Mouse (Mus musculus) regulatory T cell (primary cell): Measurements from ENCODE around the gene Mast3.

Source experiments
- in situ Hi-C: fragments of 300-600 bp; cut with MboI, MseI; formaldehyde crosslinking; loops from one replicate; pipeline ENCODE4 v1.15.1; 2025; ENCODE audit warnings: high pct_unique_total_duplicates

Mast3 gene

DNA sequence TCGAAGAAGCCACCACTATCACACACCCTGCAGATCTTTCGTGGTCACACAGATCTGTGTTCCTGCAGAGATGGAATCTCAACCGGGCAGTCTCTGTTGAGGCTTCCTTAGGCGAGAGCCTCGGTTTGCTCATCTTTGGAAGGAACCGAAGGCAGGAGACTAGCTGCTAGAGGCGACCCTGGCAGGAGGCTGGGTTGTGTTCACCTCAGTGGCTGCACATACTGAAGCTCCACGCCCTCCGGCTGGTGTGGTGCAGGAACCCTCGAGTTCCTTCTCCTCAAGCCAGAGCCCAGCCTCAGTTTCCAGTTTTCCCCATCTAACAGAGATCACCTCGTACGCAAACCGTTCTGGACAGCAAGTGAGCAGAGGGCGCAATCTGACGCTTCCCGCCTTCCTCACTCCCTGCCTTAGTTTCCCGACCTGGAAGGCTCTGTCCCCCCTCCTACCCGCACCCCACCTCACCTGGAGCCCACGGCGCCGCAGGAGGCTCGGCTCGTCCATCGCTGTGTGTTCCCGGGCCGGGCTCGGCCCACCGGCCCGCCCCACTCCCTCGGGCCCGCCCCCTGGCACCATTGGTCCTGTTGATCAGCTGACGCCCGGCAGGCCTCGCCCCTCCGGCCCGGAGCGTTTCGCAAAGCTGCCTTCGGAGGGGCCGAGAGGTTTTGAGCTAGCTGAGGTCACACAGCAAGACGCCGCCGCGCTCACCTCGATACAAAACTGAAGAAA, at the start of gene Mast3:
Gene Mast3 (minus strand): TSS at position 574 of the 726 bp plus-strand sequence.
- in situ Hi-C loops, result no loop called here

DNA sequence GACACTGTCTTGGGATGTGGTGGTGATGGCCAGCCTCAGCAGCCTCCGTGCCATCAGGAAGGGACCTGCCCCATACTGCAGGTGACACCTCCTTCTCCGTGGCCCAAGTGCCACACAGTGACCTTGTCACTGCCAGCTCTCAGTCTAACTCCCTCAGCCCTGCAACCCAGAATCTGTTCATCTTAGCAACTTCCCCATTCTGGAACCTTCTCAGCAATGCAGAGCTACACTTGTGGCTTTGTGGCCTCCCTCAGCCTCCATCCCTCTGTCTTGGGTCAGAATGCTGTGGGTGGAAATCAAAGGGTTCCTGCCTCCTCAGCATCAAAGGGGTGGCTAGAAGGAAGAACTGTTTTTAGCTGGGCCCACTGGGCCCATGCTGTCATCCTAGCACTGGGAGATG, 49.0 kb upstream of the Mast3 start:
- in situ Hi-C loops, result no loop called here

DNA sequence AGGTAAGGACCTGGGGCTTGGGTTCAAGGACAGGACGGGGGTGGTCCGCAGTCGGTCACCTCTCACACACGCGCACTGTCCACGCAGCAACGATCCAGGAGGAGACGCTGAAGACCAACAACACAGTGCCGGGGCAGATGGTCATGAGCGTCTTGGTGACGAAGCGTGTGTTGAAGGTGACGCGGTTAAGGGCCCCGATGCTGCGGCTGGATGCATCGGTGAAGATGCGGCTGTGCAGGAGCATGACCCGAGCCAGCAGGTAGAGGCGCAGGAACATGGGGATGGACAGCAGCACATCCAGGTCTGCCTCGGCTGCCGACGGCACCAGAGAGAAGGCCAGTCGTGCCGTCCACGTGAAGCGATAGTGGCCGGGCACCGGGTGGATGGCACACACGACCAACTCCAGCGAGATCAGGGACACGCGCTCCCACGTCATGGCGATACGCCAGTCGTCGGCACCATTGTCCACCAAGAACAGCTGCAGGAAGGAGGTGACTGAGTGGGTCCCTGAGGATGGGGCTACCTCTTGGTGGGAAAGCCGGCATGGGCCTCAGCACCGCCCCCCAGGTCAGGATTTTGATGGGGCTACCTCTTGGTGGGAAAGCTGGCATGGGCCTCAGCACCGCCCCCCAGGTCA, 47.9 kb upstream of the Mast3 start:
- in situ Hi-C loops, result no loop called here

DNA sequence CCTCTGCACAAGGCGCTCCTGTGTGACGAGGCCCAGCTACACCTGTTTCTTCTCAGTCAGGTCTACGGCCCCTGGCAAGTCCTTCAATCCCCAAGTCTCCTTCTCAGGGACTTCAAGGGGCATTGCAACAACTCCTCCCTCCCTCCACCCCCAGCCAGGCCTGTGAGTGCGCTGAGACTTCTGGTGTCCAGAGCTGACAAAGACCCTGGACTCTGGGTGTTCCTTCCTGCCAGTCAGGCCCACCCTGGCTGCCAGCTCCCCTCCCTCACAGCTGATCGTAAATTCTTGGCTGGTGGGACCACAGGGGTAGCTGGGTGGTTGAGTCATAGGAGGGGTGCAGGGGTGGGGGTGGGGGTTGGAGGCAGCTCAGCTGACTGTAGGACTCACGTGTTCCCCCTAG, 47.0 kb upstream of the Mast3 start:
- in situ Hi-C loops, result no loop called here

DNA sequence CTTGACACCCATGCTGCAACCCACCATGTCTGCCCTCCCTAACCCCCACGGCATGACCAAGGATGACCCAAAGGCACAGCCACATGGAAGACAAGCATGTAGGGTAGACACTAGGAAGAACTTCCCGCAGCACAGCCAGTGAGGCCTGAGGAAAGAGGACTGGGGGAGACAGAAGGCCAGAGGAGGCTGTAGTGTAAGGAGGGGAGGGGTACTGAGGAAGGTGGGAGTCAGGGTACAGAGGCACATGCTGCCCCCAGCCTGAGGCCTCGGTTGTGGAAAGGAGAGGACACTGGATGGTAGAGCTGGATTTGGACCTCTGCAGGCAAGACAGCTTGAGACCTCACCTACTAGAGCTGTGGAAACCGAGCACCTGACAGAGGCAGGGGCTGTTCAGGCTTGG, 46.1 kb upstream of the Mast3 start:
- in situ Hi-C loops, result no loop called here

DNA sequence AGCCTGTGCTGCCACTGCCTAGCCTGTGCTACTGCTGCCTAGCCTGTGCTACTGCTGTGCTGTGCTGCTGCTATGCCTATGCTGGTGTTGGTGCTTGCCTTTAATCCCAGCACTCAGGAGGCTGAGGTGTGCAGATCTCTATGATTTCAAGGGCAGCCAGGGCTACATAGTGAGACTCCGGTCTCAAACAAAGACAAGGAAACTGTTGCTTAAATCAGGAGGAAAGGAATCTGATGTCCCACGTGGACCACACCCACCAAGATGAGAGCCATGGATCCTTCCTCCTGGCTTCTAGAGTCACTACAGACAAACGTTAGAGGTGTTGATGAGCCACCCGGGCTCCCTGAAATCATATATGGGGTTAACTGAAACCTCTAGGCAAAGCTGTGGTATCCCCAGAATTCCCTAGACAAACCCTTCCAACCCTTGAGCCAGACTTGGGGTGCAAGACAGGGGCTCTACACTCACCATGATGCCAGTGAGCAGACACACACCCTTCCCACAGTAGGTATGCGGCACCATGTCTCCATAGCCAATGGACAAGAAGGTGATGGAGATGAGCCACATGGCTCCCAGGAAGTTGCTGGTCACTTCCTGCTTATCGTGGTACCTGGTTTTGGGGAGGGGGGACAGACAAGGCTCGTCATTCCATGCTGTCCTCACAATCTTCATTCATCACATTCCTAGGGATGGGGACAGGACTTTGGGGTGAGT, 45.4 kb upstream of the Mast3 start:
- in situ Hi-C loops, result no loop called here

DNA sequence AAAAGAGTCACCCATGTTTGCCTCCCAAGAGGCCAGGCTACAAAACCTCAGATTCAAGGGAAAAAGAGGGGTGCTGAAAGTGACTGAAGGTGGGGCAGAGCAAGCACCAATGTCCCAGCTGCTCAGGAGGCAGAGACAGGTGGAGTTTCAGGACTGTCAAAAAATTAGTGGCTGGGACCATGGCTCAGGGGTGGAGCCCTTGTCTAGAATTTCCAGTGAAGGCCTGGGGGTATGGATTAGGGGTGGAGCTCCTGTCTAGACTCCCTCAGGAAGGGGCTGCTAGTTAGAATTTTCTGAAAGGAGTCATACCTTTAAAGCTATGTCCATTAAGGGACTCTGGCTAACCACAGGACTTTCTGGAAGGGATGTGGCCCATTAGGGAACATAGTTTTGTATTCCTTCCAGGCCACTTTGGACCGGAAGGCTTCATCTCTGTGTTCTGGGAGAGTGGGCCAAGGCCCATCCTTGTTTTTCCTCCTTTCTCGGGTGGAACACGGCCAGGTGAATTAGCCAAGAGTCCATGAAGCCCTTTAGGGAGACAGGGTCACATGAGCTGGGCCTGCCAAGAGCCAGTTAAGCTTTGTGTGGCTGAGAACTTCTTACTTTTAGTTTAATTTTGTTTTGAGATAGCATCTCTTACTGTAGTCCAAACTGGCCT, 44.6 kb upstream of the Mast3 start:
- in situ Hi-C loops, result no loop called here

DNA sequence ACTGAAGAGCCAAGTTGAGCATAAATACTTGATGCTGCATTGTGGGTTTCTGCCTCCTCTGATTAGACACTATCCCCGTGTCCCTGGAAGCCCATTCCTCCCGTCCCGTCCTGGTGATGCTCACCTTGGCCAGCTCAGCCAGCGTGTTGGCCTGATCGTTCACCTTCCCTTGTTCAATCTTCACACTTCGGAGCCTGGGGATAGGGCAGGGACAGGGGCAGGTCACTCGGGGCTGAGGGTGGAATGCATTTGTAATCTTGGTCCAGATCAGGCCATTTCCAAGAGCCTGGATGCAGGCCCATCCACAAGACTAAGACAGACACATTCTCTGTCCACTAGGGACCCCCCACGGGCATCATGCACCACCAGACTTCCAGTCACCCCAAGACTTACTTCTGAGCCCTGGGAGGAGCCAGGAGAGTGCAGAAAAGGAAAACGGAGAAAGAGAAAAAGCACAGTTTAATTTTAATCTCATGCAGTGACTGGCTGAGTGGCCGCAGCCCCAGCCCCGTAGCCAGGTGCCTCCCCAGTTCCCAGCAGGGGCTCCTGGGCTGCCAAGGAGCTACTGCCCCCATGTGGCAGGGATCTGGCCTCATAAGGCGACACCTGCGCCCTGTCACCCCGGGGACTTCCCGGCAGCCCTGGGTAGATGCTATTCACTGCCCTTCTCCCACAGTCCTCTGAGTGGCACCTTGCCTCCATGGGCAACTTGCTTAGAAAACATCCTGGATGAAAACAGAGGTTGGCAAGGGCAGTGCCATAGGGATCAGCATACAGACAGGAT, 41.7 kb upstream of the Mast3 start:
- in situ Hi-C loops, result no loop called here

DNA sequence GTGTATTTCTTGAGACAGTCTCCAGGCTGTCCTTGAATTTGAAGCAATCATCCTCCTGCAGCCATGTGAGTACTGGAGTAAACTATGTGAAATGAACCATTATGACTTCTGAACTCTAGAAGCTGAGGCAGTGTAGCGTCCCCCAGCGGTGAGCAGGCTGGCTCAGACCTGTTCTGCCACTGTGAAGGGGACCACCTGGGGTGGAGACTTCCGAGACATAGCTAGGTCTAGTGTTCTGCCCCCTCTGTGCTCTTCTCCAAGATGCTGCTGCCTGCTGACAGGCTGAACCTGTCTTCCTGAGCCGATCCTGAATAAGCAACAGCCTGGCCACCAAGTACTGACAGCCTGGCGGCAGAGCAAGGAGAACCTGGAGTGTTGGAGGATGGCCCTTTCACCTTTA, 40.3 kb upstream of the Mast3 start:
- in situ Hi-C loops, result no loop called here

DNA sequence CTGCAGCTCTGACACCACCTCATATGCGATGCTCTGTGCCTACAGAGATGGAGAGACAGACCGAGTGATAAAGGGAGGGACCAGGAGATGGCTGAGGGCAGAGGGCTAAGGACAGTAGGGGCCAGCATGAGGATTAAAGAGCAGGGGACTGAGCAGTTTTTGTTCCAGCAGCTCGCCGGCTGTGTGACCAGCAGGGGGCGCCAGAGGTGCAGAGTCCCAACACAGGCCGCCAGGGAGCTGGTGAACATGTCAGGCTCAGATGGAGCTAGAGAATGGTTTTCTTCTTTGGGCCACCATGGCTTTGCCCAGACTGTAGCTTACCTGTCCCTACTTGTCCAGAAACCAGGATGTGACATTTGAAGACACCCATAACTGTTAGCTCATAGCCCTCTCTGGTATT, 39.7 kb upstream of the Mast3 start:
- in situ Hi-C loops, result loop anchor here (5.0 kb wide), 1 partner anchor 77 kb away; no protein-coding TSS in a partner anchor

DNA sequence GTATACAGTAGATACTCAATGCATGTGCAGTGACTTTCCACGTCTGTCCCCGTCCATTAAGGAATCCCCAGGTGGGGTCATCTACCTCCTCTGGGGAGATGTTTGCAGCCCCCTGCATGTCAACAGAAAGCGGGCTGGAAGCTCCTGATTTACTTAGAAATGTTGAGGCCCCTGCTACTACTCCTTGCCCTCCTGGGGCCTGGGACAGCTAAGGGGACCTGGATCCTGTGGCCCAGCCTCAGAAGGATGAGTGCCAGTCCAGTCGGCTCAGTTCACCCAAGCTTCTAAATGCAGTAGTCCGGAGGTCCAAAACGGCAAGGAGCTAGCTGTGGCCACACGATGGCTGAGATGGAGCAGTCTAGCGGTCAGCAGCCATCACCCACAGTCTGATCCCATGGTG, 39.1 kb upstream of the Mast3 start:
- in situ Hi-C loops, result loop anchor here (5.0 kb wide), 1 partner anchor 77 kb away; no protein-coding TSS in a partner anchor

DNA sequence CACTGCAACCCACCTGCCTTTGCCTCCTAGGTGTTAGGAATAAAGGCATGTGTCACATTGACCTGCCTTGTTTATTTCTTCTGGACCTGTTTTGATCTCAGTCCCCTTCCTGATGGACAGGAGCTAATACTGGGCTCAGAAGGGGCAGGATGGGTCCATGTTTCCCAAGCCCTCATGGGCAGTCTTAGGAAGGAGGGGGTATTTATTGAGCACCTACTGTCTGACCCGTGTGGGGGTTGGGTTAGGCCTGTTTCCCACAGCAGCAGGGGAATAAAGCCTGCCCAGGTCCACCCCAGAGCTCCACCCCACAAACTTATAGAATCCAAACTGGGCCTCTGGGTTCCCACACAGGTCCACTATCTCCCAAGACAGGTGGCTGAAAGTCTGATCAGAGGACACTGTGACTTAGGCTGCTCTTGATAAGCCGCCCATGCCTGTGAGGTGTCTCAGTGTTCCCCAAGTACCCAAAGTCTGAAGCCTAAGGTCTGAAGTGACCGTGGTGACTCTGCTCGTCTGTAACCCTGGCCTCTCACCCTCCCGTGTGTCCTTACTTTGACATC, 38.4 kb upstream of the Mast3 start:
- in situ Hi-C loops, result loop anchor here (5.0 kb wide), 1 partner anchor 76 kb away; no protein-coding TSS in a partner anchor

DNA sequence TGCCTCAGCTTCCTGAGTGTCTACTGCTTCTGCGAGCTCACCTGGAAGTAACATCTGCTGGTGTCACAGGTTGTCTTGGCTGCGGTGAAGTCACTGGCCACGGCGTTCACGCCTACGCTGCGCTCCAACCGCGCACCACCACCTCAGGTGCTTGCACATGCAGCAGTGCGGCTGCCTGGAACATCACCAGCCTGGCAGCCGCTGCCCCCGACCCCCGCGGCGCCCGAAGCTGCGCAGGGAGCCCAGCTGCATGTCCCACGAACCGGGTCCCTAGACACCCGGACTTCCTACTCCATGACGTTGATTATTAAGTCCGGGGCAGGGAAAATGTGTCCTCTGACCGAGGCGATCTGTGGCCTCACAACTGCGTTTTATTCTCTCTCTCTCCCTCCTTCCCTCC, 37.6 kb upstream of the Mast3 start:
- in situ Hi-C loops, result loop anchor here (5.0 kb wide), 1 partner anchor 75 kb away; no protein-coding TSS in a partner anchor

DNA sequence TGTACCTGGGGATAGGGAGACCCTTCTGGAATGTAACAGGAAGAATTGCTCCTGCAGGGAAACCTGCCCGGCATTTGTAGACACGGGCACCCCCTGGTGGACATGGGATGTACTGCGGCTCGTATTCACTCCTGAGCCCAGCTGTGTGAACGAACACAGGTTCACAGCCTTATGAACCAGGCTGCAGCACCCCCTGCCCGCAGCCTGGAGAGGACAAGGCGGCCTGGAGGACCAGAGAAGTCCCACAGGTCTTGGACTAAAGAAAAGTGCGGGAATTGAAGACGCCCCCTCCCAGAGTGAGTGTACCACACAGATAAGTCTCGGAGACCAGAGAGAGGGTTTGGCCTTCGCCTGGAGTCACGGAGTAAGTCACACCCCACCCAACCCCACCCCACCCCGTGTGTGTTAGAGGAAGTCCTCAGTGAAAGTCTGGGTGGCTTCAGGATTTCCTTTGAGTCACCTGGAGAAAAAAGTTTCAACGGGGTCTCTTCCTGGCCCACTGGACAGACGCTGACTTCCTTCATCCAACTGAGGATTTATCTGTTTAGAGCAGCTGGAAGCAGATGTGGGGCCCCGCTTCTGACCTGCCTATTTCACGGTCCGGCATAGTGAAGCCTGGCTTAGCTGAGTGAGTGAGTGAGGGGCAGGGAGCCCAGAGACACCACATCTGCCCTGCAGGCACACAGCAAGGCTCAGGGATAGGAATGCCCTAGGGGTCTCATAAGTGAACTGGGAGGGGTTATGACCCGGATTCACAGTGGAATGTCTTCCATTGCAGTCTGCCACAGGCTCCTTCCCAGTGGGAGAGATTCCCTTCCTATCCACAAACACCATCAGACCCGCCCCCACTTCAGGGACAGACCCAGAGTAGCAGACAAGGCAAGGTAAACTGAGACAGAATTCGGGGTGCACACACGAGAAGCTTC, 36.6 kb upstream of the Mast3 start:
- in situ Hi-C loops, result loop anchor here (5.0 kb wide), 1 partner anchor 74 kb away; no protein-coding TSS in a partner anchor

DNA sequence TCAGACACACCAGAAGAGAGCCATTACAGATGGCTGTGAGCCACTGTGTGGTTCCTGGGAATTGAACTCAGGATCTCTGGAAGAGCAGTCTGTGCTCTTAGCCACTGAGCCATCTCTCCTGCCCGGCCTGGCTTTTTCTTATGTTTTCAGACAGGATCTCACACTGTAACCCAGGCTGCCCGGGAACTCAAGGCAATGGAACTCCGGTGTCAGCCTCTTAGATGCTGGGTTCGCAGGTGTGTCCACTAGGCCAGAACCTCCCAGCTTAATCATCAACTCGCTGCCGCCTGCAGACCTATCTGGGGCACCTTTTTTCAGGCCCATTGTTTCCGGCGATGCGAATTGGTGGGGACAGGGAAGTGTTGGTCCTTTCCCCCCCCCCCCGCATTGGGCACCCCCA, 35.7 kb upstream of the Mast3 start:
- in situ Hi-C loops, result loop anchor here (5.0 kb wide), 1 partner anchor 73 kb away; no protein-coding TSS in a partner anchor

DNA sequence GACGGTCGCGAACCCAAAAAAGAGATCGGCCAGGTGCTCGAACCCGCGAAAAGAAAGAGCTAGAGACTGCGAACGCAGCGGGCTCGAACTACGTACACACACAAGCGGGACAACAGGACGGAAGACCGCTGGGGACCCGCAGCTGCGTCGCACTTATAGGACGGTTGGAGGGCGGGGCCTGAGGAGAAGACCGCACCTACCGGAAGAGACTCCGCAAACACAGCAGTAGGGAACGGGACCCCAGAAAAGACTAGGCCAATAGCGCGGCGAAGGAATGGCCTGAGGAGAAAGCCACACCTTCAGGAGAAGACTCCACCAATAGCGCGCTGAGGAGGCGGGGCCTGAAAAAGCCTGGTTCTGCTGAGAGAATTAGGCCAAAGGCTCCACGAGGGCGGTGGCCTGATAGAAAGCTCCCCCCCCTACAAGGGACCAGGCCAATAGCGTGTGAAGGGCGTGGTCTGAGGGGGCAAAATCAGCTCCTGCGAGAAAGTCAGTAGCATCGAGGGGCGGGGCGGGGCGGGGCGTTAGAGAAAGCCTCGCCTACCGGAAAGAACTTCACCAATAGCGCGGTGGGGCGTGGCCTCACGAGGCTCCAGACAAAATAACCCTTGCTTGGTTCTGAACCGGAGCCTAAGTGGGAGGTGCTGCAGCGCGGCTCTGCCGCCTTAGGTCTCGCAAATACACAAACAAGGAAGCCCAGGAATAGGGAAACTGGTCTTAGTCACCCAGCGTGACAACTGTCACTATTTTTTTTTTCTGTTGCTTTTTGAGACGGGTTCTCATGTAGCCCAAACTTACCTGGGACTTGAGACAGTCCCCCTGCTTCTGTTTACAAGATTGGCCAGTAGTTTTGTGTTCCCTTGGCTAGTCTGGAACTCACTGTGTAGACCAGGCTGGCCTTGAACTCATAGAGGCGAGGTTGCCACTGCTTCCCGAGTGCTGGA, 34.8 kb upstream of the Mast3 start, which contains the start of gene Arrdc2:
Gene Arrdc2 (minus strand): TSS at position 313 of the 944 bp plus-strand sequence.
- in situ Hi-C loops, result loop anchor here (5.0 kb wide), 1 partner anchor 72 kb away; no protein-coding TSS in a partner anchor

DNA sequence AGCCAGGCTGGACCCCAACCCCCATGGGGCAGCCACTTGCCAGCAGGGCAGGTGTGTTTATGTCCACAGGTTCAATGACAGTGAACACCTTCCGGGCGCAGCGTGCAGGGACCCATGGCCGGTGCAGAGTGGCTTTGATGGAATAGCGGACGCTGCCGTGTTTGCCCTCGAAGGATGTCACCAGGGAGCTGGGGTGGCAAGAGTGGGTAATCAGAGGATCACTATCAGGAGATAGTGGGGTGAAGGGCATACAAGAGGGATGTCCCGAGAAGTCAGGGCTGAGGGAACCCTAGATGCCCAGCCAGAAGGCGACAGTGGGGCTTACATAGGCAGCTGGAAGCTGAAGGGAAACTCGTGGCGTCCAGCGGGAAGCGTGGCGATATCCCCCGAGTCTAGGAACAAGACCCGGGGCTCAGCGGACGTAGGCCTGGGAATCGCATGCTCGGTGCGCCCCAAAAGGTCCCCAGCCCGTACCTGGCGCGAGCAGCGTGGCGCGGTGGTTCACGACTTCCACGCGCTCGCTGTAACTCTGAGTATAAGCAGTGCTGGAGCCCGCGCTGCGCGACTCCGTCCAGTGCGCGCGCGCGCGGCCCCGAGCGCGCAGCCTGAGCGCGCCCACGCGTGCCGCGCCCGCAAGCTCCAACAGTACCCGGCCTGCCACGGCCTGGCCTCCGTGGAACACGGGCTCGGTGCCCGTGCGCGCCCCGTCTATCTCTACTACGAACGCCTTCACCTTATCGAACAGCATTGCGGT, 34.0 kb upstream of the Mast3 start:
- in situ Hi-C loops, result no loop called here

DNA sequence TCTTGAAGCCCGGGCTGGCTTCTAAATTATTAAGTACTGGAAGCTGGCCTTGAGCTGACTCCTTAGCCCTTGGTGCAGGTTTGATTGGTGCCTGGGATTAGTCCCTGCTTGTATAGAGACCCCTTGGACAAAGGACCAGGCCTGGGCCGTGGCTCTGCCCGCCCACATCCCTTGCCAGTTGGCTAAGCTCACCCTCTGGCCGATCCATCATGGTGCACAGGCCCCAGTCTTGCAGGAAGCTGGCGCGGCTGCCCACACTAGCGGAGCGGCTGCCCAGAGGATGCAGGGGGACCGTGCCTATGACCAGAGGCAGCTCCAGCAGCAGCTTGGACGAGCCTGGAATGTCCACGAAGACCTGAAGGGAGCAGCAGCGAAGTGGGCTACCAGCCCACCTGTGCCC, 31.8 kb upstream of the Mast3 start:
- in situ Hi-C loops, result no loop called here
